Comparison of ENCODE assay signal across 8 mouse cellular contexts in the genomic region with DNA sequence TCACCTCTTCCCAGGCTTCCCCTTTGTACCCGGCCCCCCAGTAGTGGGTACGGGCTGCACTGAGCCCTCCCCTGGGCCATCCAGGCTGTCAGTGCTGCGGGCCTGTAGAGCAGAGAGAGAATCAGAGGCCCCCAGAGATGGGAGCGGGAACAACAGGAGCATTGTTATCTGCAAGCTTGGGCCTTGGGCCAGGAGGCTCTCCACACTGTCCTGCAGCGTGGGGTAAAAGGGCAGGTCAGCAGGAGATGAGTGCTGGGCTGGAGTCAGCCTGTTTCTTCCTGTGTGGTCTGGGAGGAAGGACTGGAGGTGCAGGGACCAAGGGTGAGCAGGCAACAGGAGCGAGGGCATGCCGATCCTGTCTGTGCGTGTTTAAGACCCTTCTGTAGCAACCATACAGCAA. TPM values are rescaled to one million over a fixed set of nuclear protein-coding genes. Genes with fewer than 3 reads are reported as not detected.
DNase-seq lines count a peak whose midpoint lies in the region; ATAC-seq lines count a peak whose summit lies in the region.

No protein-coding gene starts in this region.

- peak overlapping the region; percentile 38; the same call in 1 of the 2 replicates for H3K9ac ChIP-seq in lung, embryonic 16.5 days (ENCODE audit: low read length)
- H3K9ac ChIP-seq in forebrain, embryonic 12.5 days = peak overlapping the region; percentile 90

- no peak overlapping the region for H3K4me3 ChIP-seq in lung, embryonic 16.5 days (ENCODE audit: low read length)
- H3K4me3 ChIP-seq in forebrain, embryonic 12.5 days (replicated peaks) = peak overlapping the region; percentile 71

- ATAC-seq in lung, embryonic 16.5 days (ENCODE audit: low read depth) = no peak
- ATAC-seq in forebrain, embryonic 12.5 days (ENCODE audit: low FRiP score) = no peak

- WGBS in lung, embryonic 16.5 days = 21% methylated on average over 8 of the region's 8 CpGs
- WGBS in forebrain, embryonic 12.5 days = 13% methylated on average over 8 of the region's 8 CpGs

- no peaks in the 10 kb centered on the region for H3K9me3 ChIP-seq in lung, embryonic 16.5 days (ENCODE audit: control insufficient read depth, low read length)
- H3K9me3 ChIP-seq in forebrain, embryonic 12.5 days = no peaks in the 10 kb centered on the region

- H3K27me3 ChIP-seq in lung, embryonic 16.5 days (ENCODE audit: control insufficient read depth, insufficient read depth, low read depth, low read length) = no peaks in the 10 kb centered on the region
- H3K27me3 ChIP-seq in forebrain, embryonic 12.5 days = no peaks in the 10 kb centered on the region

- no peak overlapping the region for H3K27ac ChIP-seq in lung, embryonic 16.5 days (ENCODE audit: low read length)
- H3K27ac ChIP-seq in forebrain, embryonic 12.5 days = no peak overlapping the region; the same call in 1 of the 2 replicates

- H3K36me3 ChIP-seq in lung, embryonic 16.5 days (ENCODE audit: control insufficient read depth, insufficient read depth, low read length) = peaks cover 29% of the 10 kb centered on the region
- H3K36me3 ChIP-seq in forebrain, embryonic 12.5 days (replicated peaks) = peaks cover 50% of the 10 kb centered on the region

- DNase-seq in lung, adult 18-20 months = no peak
- peak; percentile 74 for DNase-seq in kidney, adult 11 months
- DNase-seq in neural tube, embryonic 10.5 days (ENCODE audit: extremely low spot score, low spot score) = peak; percentile 47
- no peak for DNase-seq in frontal cortex, adult 2 months (ENCODE audit: extremely low spot score in 1 of 2, low spot score in 1 of 2)
- no peak for DNase-seq in lung, postnatal 14 days
- DNase-seq in adrenal gland, adult 18-20 months (ENCODE audit: low spot score in 2 of 2) = no peak

- H3K4me1 ChIP-seq in lung, embryonic 16.5 days (replicated peaks; ENCODE audit: control insufficient read depth, insufficient read depth, low read length) = peaks cover 17% of the 10 kb centered on the region
- H3K4me1 ChIP-seq in forebrain, embryonic 12.5 days = peaks cover 39% of the 10 kb centered on the region

- H3K4me2 ChIP-seq in lung, embryonic 16.5 days (ENCODE audit: low read depth, low read length) = 0 out of 2 replicates have a peak overlapping the region, but pooled peaks have one; percentile 5
- H3K4me2 ChIP-seq in forebrain, embryonic 12.5 days = peak overlapping the region; percentile 81

RNA-seq across cellular contexts. Expression of a gene that starts 1.9 kb away (rescaled TPM):
- polyA plus RNA-seq in lung, embryonic 16.5 days (2015; fragmentation: Nextera tagmentation; extraction: Ambion mirVana) = 7.6 and 7.8 TPM in 2 replicates
- 89.4 and 98.9 TPM in 2 replicates for polyA plus RNA-seq in forebrain, embryonic 12.5 days (2016; fragmentation: Nextera tagmentation; extraction: Ambion mirVana)
- polyA plus RNA-seq in frontal cortex, adult 2 months (2012; rRNA removed) = 172 and 192 TPM in 2 replicates
- 1 to 10 TPM; 1.8 to 2.7 TPM for total RNA-seq in adrenal gland, adult 18-20 months (2021)

RNA-seq across cellular contexts. Expression of a gene that starts 19.0 kb away (rescaled TPM):
- 32.0 and 34.0 TPM in 2 replicates for polyA plus RNA-seq in lung, embryonic 16.5 days (2015; fragmentation: Nextera tagmentation; extraction: Ambion mirVana)
- polyA plus RNA-seq in forebrain, embryonic 12.5 days (2016; fragmentation: Nextera tagmentation; extraction: Ambion mirVana) = 7.9 and 8.4 TPM in 2 replicates
- 9.3 and 10.7 TPM in 2 replicates for polyA plus RNA-seq in frontal cortex, adult 2 months (2012; rRNA removed)
- 10 to 100 TPM; 26.3 to 34.9 TPM for total RNA-seq in adrenal gland, adult 18-20 months (2021)

RNA-seq across cellular contexts. Expression of a gene that starts 19.2 kb away (rescaled TPM):
- polyA plus RNA-seq in lung, embryonic 16.5 days (2015; fragmentation: Nextera tagmentation; extraction: Ambion mirVana) = 12.9 and 14.9 TPM in 2 replicates
- polyA plus RNA-seq in forebrain, embryonic 12.5 days (2016; fragmentation: Nextera tagmentation; extraction: Ambion mirVana) = 16.1 and 18.6 TPM in 2 replicates
- 7.3 and 8.3 TPM in 2 replicates for polyA plus RNA-seq in frontal cortex, adult 2 months (2012; rRNA removed)
- total RNA-seq in adrenal gland, adult 18-20 months (2021) = 1 to 10 TPM; 6.5 to 6.9 TPM

RNA-seq across cellular contexts. Expression of a gene that starts 26.7 kb away (rescaled TPM):
- 38.1 and 46.1 TPM in 2 replicates for polyA plus RNA-seq in lung, embryonic 16.5 days (2015; fragmentation: Nextera tagmentation; extraction: Ambion mirVana)
- 51.7 and 63.1 TPM in 2 replicates for polyA plus RNA-seq in forebrain, embryonic 12.5 days (2016; fragmentation: Nextera tagmentation; extraction: Ambion mirVana)
- 64.1 and 67.3 TPM in 2 replicates for polyA plus RNA-seq in frontal cortex, adult 2 months (2012; rRNA removed)
- total RNA-seq in adrenal gland, adult 18-20 months (2021) = 10 to 100 TPM; 47.0 to 59.3 TPM

RNA-seq across cellular contexts. Expression of a gene that starts 30.2 kb away (rescaled TPM):
- polyA plus RNA-seq in lung, embryonic 16.5 days (2015; fragmentation: Nextera tagmentation; extraction: Ambion mirVana) = 95.5 and 96.3 TPM in 2 replicates
- 88.1 and 95.7 TPM in 2 replicates for polyA plus RNA-seq in forebrain, embryonic 12.5 days (2016; fragmentation: Nextera tagmentation; extraction: Ambion mirVana)
- 125 and 131 TPM in 2 replicates for polyA plus RNA-seq in frontal cortex, adult 2 months (2012; rRNA removed)
- total RNA-seq in adrenal gland, adult 18-20 months (2021) = 10 to 100 TPM; 67.1 to 67.4 TPM

Comparison
In these comparisons a context has a peak if more than half of its experiments do, and no peak if none do; other contexts are left out.
1. DNase-seq: peak in kidney, adult 11 months (single experiment) and neural tube, embryonic 10.5 days (single experiment); none in lung, adult 18-20 months (0 of 2), frontal cortex, adult 2 months (0 of 2), lung, postnatal 14 days (single experiment) and adrenal gland, adult 18-20 months (0 of 2).
2. RNA of a gene that starts 1.9 kb away (polyA plus RNA-seq): 172 to 192 TPM in frontal cortex, adult 2 months and 89.4 to 98.9 TPM in forebrain, embryonic 12.5 days; 7.6 to 7.8 TPM in lung, embryonic 16.5 days; every median in the first group is over 10 times any median in the second.